Mouse (Mus musculus) Patski (cell line): Measurements from ENCODE around the gene Coro2b. TPM values are rescaled to one million over a fixed set of nuclear protein-coding genes. Genes with fewer than 3 reads are reported as not detected.
A peak's percentile ranks its signal among the peaks of the same experiment; 100 is the strongest.

Experiments
- ATAC-seq: fragments of 100-300 bp; one replicate; pipeline ENCODE4 v1.8.0; 2021
- CTCF ChIA-PET: fragments of 350-600 bp; sonication (Branson Sonifier 250); formaldehyde crosslinking; loops from one replicate; lab custom pipeline; 2022; ENCODE audit warnings: inconsistent platforms; lab: Charles Lee
- POLR2A ChIA-PET: fragments of 350-600 bp; sonication (Branson Sonifier 250); formaldehyde crosslinking; loops from one replicate; lab custom pipeline; 2022; ENCODE audit warnings: antibody characterized with exemption, inconsistent platforms; lab: Charles Lee
- DNase-seq: peaks from one replicate; pipeline ENCODE4 v3.0.0-alpha.2; 2011; ENCODE audit warnings: low read depth, low spot score
- H3K27me3 ChIP-seq: fragments of 371-371 bp; one replicate; pipeline ENCODE4 v1.5.1; 2021
- CTCF ChIP-seq: fragments of 100-300 bp; IDR thresholded peaks from one replicate; pipeline ENCODE4 v1.5.1; 2021
- in situ Hi-C: fragments of 300-500 bp; cut with MboI; formaldehyde crosslinking; loops from 3 replicates; pipeline ENCODE4 v1.11.1; 2018; ENCODE audit warnings: low pct_unique_long_range_greater_than_20kb, mixed read lengths
- polyA plus RNA-seq: library from polyadenylated mRNA; unstranded; gene quantifications from one replicate; pipeline ENCODE4 v1.2.3, GENCODE M21; 2021

Gene Coro2b
- 2.0 TPM for polyA plus RNA-seq

- ChIA-PET POLR2A (no interaction called here), CTCF (interaction anchor here (1.2 kb wide), 1 partner anchor 68 kb away, joined by 3 read pairs; no protein-coding TSS in a partner anchor)
- TF ChIP-seq CTCF, result no peak
- no peak for DNase-seq
- in situ Hi-C loops, result no loop called here
- peak; percentile 23 for ATAC-seq
- peaks cover 15% of the 10 kb centered on the region for H3K27me3 ChIP-seq
Observed at GRCm38 (mm10) chr9:62536655-62537631, at the start of gene Coro2b. Gene Coro2b (minus strand): TSS chr9:62537044.

GRCm38 (mm10) chr9:62577558-62577957 is 40.7 kb upstream of the Coro2b start:
- no peak for TF ChIP-seq CTCF
- H3K27me3 ChIP-seq, result no peaks in the 10 kb centered on the region
- ChIA-PET POLR2A (no interaction called here), CTCF (no interaction called here)
- no peak for DNase-seq
- ATAC-seq, result no peak
- in situ Hi-C loops, result no loop called here

GRCm38 (mm10) chr9:62569121-62569520 is 32.3 kb upstream of the Coro2b start:
- no peaks in the 10 kb centered on the region for H3K27me3 ChIP-seq
- no peak for ATAC-seq
- ChIA-PET CTCF (interaction anchor here (0.8 kb wide), 1 partner anchor 18 kb away, joined by 3 read pairs; no protein-coding TSS in a partner anchor), POLR2A (no interaction called here)
- no peak for TF ChIP-seq CTCF
- in situ Hi-C loops, result loop anchor here (10.0 kb wide), 1 partner anchor 56 kb away; no protein-coding TSS in a partner anchor
- peak; percentile 41 for DNase-seq

GRCm38 (mm10) chr9:62567818-62568217 is 31.0 kb upstream of the Coro2b start:
- POLR2A ChIA-PET, result no interaction called here
- DNase-seq, result no peak
- in situ Hi-C loops, result loop anchor here (10.0 kb wide), 1 partner anchor 57 kb away; no protein-coding TSS in a partner anchor
- H3K27me3 ChIP-seq, result no peaks in the 10 kb centered on the region
- CTCF ChIA-PET, result no interaction called here
- TF ChIP-seq CTCF, result no peak
- ATAC-seq, result no peak

GRCm38 (mm10) chr9:62562236-62562635 is 25.4 kb upstream of the Coro2b start:
- in situ Hi-C loops, result loop anchor here (10.0 kb wide), 1 partner anchor 63 kb away; no protein-coding TSS in a partner anchor
- DNase-seq, result no peak
- ChIA-PET CTCF (interaction anchor here (1.0 kb wide), 1 partner anchor 25 kb away, joined by 3 read pairs; no protein-coding TSS in a partner anchor), POLR2A (no interaction called here)
- no peak for TF ChIP-seq CTCF
- no peak for ATAC-seq
- no peaks in the 10 kb centered on the region for H3K27me3 ChIP-seq

GRCm38 (mm10) chr9:62560432-62560831 is 23.6 kb upstream of the Coro2b start:
- TF ChIP-seq CTCF, result no peak
- DNase-seq (no peak), ATAC-seq (no peak)
- no peaks in the 10 kb centered on the region for H3K27me3 ChIP-seq
- POLR2A ChIA-PET, result interaction anchor here (0.7 to 1.1 kb wide), 2 partner anchors 27 to 34 kb away, joined by 3 read pairs; no protein-coding TSS in a partner anchor
- CTCF ChIA-PET, result interaction anchor here (0.8 to 1.2 kb wide), 3 partner anchors 9 to 272 kb away, joined by 3 to 4 read pairs (median 3); no protein-coding TSS in a partner anchor
- in situ Hi-C loops, result loop anchor here (10.0 kb wide), 1 partner anchor 64 kb away; no protein-coding TSS in a partner anchor

- in situ Hi-C loops, result loop anchor here (10.0 kb wide), 1 partner anchor 65 kb away; no protein-coding TSS in a partner anchor
- ATAC-seq (peak; percentile 86), DNase-seq (peak; percentile 97)
- no peak for TF ChIP-seq CTCF
- POLR2A ChIA-PET, result interaction anchor here (0.7 kb wide), 1 partner anchor 34 kb away, joined by 3 read pairs; no protein-coding TSS in a partner anchor
- no peaks in the 10 kb centered on the region for H3K27me3 ChIP-seq
- CTCF ChIA-PET, result interaction anchor here (0.8 to 1.2 kb wide), 3 partner anchors 9 to 272 kb away, joined by 3 to 4 read pairs (median 3); no protein-coding TSS in a partner anchor
Observed at GRCm38 (mm10) chr9:62560006-62560405, 23.2 kb upstream of the Coro2b start.

- ChIA-PET POLR2A (no interaction called here), CTCF (interaction anchor here (0.8 to 1.2 kb wide), 2 partner anchors 8 to 271 kb away, joined by 3 to 4 read pairs; no protein-coding TSS in a partner anchor)
- TF ChIP-seq CTCF, result no peak
- in situ Hi-C loops, result loop anchor here (5.0 kb wide), 1 partner anchor 213 kb away; no protein-coding TSS in a partner anchor
- DNase-seq (no peak), ATAC-seq (no peak)
- no peaks in the 10 kb centered on the region for H3K27me3 ChIP-seq
Observed at GRCm38 (mm10) chr9:62559446-62559845, 22.6 kb upstream of the Coro2b start.

- no peaks in the 10 kb centered on the region for H3K27me3 ChIP-seq
- DNase-seq (no peak), ATAC-seq (no peak)
- ChIA-PET POLR2A (no interaction called here), CTCF (no interaction called here)
- in situ Hi-C loops, result loop anchor here (5.0 kb wide), 1 partner anchor 214 kb away; no protein-coding TSS in a partner anchor
- no peak for TF ChIP-seq CTCF
Observed at GRCm38 (mm10) chr9:62558058-62558457, 21.2 kb upstream of the Coro2b start.

GRCm38 (mm10) chr9:62556748-62557147 is 19.9 kb upstream of the Coro2b start:
- no peak for ATAC-seq
- no peak for DNase-seq
- H3K27me3 ChIP-seq, result no peaks in the 10 kb centered on the region
- ChIA-PET CTCF (interaction anchor here (1.5 to 2.3 kb wide), 2 partner anchors 42 to 269 kb away, joined by 3 to 6 read pairs; no protein-coding TSS in a partner anchor), POLR2A (no interaction called here)
- in situ Hi-C loops, result loop anchor here (5.0 kb wide), 1 partner anchor 216 kb away; no protein-coding TSS in a partner anchor
- no peak for TF ChIP-seq CTCF
